Mouse (Mus musculus): ENCODE results near the gene Gm1043. TPM values are rescaled to one million over a fixed set of nuclear protein-coding genes. Genes with fewer than 3 reads are reported as not detected.

Gene Gm1043
- polyA plus RNA-seq, 1 experiment = not detected

GRCm38 (mm10) chr5:37215276-37215675, 130.1 kb downstream of the Gm1043 start:
- H3K4me3 ChIP-seq (ENCODE audit: insufficient read depth, poor library complexity, severe bottlenecking) = no peak overlapping the region
- H3K79me3 ChIP-seq (ENCODE audit: low read depth) = no peaks in the 10 kb centered on the region
- H3K27me3 ChIP-seq (ENCODE audit: control insufficient read depth, insufficient read depth, insufficient read length) = peaks cover 16% of the 10 kb centered on the region
- no peak for TF ChIP-seq CTCF (IDR thresholded peaks at IDR 0.05; ENCODE audit: control insufficient read depth, insufficient read depth, insufficient read length)
- TF ChIP-seq MYOD1 (IDR thresholded peaks at IDR 0.05; ENCODE audit: control insufficient read depth, insufficient read length, low read depth) = no peak
- TF ChIP-seq MYOG (IDR thresholded peaks at IDR 0.05; ENCODE audit: control insufficient read depth, extremely low read depth, insufficient read length) = no peak
- TF ChIP-seq FOSL1 (IDR thresholded peaks at IDR 0.05; ENCODE audit: insufficient read depth, low read length, poor library complexity, severe bottlenecking) = no peak
- no peak for TF ChIP-seq USF1 (IDR thresholded peaks at IDR 0.05; ENCODE audit: low read depth)
- TF ChIP-seq CEBPB (IDR thresholded peaks at IDR 0.05; ENCODE audit: low read depth) = no peak
- no peaks in the 10 kb centered on the region for H3K79me2 ChIP-seq (ENCODE audit: control insufficient read depth, insufficient read depth)
- H3ac ChIP-seq (ENCODE audit: control insufficient read depth, insufficient read length, low read depth) = no peak overlapping the region
- no peaks in the 10 kb centered on the region for H3K36me3 ChIP-seq (ENCODE audit: control insufficient read depth, insufficient read depth)

DNA sequence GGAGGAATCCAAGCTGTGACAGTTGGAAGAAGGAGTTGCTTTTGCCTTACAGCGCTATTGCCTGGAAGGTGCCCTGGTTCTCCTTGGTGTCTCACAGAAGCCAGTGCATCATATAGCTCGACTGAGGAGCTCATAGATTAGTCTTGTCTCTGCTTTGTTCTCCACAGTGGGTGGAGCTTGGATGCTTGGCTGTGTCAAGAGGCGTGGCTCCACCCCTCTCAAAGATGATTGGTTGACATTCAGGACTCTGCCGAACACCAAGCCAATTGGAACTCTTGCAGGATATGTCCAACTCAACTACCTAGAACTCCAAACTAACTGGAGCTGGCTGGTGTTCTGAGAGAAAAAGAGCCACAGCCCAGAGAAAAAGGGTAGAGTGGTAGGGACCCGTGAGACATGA, 134.4 kb downstream of the Gm1043 start:
- TF ChIP-seq MYOG (IDR thresholded peaks at IDR 0.05; ENCODE audit: control insufficient read depth, extremely low read depth, insufficient read length) (no peak), USF1 (IDR thresholded peaks at IDR 0.05; ENCODE audit: low read depth) (no peak), FOSL1 (IDR thresholded peaks at IDR 0.05; ENCODE audit: insufficient read depth, low read length, poor library complexity, severe bottlenecking) (no peak), MYOD1 (IDR thresholded peaks at IDR 0.05; ENCODE audit: control insufficient read depth, insufficient read length, low read depth) (no peak), MAX (IDR thresholded peaks at IDR 0.05) (no peak), CEBPB (IDR thresholded peaks at IDR 0.05; ENCODE audit: low read depth) (no peak), CTCF (IDR thresholded peaks at IDR 0.05; ENCODE audit: control insufficient read depth, insufficient read depth, insufficient read length) (no peak)
- H3ac ChIP-seq (ENCODE audit: control insufficient read depth, insufficient read length, low read depth) = no peak overlapping the region
- H3K79me2 ChIP-seq (ENCODE audit: control insufficient read depth, insufficient read depth) = no peaks in the 10 kb centered on the region
- no peaks in the 10 kb centered on the region for H3K36me3 ChIP-seq (ENCODE audit: control insufficient read depth, insufficient read depth)
- H3K27me3 ChIP-seq (ENCODE audit: control insufficient read depth, insufficient read depth, insufficient read length) = peaks cover 17% of the 10 kb centered on the region
- H3K4me3 ChIP-seq (ENCODE audit: insufficient read depth, poor library complexity, severe bottlenecking) = no peak overlapping the region
- H3K79me3 ChIP-seq (ENCODE audit: low read depth) = no peaks in the 10 kb centered on the region

GRCm38 (mm10) chr5:37220575-37220974, 135.4 kb downstream of the Gm1043 start:
- peaks cover 17% of the 10 kb centered on the region for H3K27me3 ChIP-seq (ENCODE audit: control insufficient read depth, insufficient read depth, insufficient read length)
- TF ChIP-seq CEBPB (IDR thresholded peaks at IDR 0.05; ENCODE audit: low read depth) (no peak), FOSL1 (IDR thresholded peaks at IDR 0.05; ENCODE audit: insufficient read depth, low read length, poor library complexity, severe bottlenecking) (no peak), MYOG (IDR thresholded peaks at IDR 0.05; ENCODE audit: control insufficient read depth, extremely low read depth, insufficient read length) (no peak), USF1 (IDR thresholded peaks at IDR 0.05; ENCODE audit: low read depth) (no peak), MAX (IDR thresholded peaks at IDR 0.05) (no peak)
- no peak overlapping the region for H3ac ChIP-seq (ENCODE audit: control insufficient read depth, insufficient read length, low read depth)
- no peaks in the 10 kb centered on the region for H3K79me3 ChIP-seq (ENCODE audit: low read depth)
- no peaks in the 10 kb centered on the region for H3K36me3 ChIP-seq (ENCODE audit: control insufficient read depth, insufficient read depth)
- H3K79me2 ChIP-seq (ENCODE audit: control insufficient read depth, insufficient read depth) = no peaks in the 10 kb centered on the region
- H3K4me3 ChIP-seq (ENCODE audit: insufficient read depth, poor library complexity, severe bottlenecking) = no peak overlapping the region

- Histone ChIP-seq H3K27me3 (ENCODE audit: control insufficient read depth, insufficient read depth, insufficient read length) (peaks cover 17% of the 10 kb centered on the region), H3K79me2 (ENCODE audit: control insufficient read depth, insufficient read depth) (no peaks in the 10 kb centered on the region), H3ac (ENCODE audit: control insufficient read depth, insufficient read length, low read depth) (no peak overlapping the region), H3K79me3 (ENCODE audit: low read depth) (no peaks in the 10 kb centered on the region), H3K36me3 (ENCODE audit: control insufficient read depth, insufficient read depth) (no peaks in the 10 kb centered on the region), H3K4me3 (ENCODE audit: insufficient read depth, poor library complexity, severe bottlenecking) (no peak overlapping the region)
- no peak for TF ChIP-seq CTCF (IDR thresholded peaks at IDR 0.05; ENCODE audit: control insufficient read depth, insufficient read depth, insufficient read length)
- TF ChIP-seq USF1 (IDR thresholded peaks at IDR 0.05; ENCODE audit: low read depth) = no peak
- no peak for TF ChIP-seq MYOD1 (IDR thresholded peaks at IDR 0.05; ENCODE audit: control insufficient read depth, insufficient read length, low read depth)
- TF ChIP-seq MYOG (IDR thresholded peaks at IDR 0.05; ENCODE audit: control insufficient read depth, extremely low read depth, insufficient read length) = no peak
- TF ChIP-seq CEBPB (IDR thresholded peaks at IDR 0.05; ENCODE audit: low read depth) = no peak
- no peak for TF ChIP-seq MAX (IDR thresholded peaks at IDR 0.05)
- TF ChIP-seq FOSL1 (IDR thresholded peaks at IDR 0.05; ENCODE audit: insufficient read depth, low read length, poor library complexity, severe bottlenecking) = no peak
These were observed 136.4 kb downstream of the Gm1043 start for GRCm38 (mm10) chr5:37221563-37221962.

DNA sequence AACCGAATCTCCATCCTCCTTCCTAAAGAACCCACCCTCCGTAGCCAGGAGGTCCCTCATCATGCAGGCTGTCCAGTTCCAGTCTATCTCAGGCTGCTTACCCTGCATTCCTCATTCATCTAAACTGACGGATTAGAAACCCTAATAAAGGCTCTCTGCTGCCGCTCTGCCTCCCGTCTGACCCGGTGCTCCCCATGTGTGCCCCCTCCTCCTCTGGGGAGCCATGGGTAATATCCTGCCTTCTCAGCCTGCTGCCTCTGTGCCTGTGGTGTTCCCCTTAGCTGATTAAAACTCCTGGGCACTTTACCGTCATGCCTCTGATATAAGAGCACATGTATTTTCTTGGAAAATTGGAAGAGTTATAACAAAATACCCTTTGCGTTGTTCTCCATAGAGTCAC, 137.1 kb downstream of the Gm1043 start:
- Histone ChIP-seq H3ac (ENCODE audit: control insufficient read depth, insufficient read length, low read depth) (no peak overlapping the region), H3K79me3 (ENCODE audit: low read depth) (no peaks in the 10 kb centered on the region), H3K79me2 (ENCODE audit: control insufficient read depth, insufficient read depth) (no peaks in the 10 kb centered on the region), H3K4me3 (ENCODE audit: insufficient read depth, poor library complexity, severe bottlenecking) (no peak overlapping the region), H3K36me3 (ENCODE audit: control insufficient read depth, insufficient read depth) (no peaks in the 10 kb centered on the region), H3K27me3 (ENCODE audit: control insufficient read depth, insufficient read depth, insufficient read length) (peaks cover 17% of the 10 kb centered on the region)
- TF ChIP-seq FOSL1 (IDR thresholded peaks at IDR 0.05; ENCODE audit: insufficient read depth, low read length, poor library complexity, severe bottlenecking) (no peak), CTCF (IDR thresholded peaks at IDR 0.05; ENCODE audit: control insufficient read depth, insufficient read depth, insufficient read length) (no peak), USF1 (IDR thresholded peaks at IDR 0.05; ENCODE audit: low read depth) (no peak), MYOG (IDR thresholded peaks at IDR 0.05; ENCODE audit: control insufficient read depth, extremely low read depth, insufficient read length) (no peak), CEBPB (IDR thresholded peaks at IDR 0.05; ENCODE audit: low read depth) (no peak), MAX (IDR thresholded peaks at IDR 0.05) (no peak), MYOD1 (IDR thresholded peaks at IDR 0.05; ENCODE audit: control insufficient read depth, insufficient read length, low read depth) (no peak)

DNA sequence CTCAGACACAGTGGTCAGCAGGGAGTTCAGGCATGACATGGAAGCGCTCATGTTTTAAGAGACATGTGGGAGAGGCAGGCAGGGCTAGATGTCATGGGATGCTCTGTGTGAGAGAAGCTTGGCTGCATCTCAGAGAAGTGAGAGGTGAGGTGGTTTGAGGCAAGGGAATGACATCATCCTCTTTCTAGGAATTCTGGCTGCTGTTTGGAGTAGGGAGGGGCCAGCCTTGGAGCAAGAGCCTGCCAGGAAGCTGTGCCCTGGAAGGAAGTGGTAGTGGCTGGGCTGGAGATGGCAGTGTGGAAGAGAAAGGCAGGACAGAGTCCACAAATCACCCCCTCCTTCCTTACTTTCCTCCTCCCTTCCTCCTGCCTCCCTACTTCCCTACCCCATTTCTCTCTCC, 140.5 kb downstream of the Gm1043 start:
- Histone ChIP-seq H3K36me3 (ENCODE audit: control insufficient read depth, insufficient read depth) (no peaks in the 10 kb centered on the region), H3K79me3 (ENCODE audit: low read depth) (no peaks in the 10 kb centered on the region)

More for the DNA sequence above, 140.5 kb downstream of the Gm1043 start:
- Histone ChIP-seq H3K4me3 (ENCODE audit: insufficient read depth, poor library complexity, severe bottlenecking) (no peak overlapping the region), H3ac (ENCODE audit: control insufficient read depth, insufficient read length, low read depth) (no peak overlapping the region), H3K27me3 (ENCODE audit: control insufficient read depth, insufficient read depth, insufficient read length) (peaks cover 7% of the 10 kb centered on the region), H3K79me2 (ENCODE audit: control insufficient read depth, insufficient read depth) (no peaks in the 10 kb centered on the region)
- no peak for TF ChIP-seq MAX (IDR thresholded peaks at IDR 0.05)
- TF ChIP-seq USF1 (IDR thresholded peaks at IDR 0.05; ENCODE audit: low read depth) = no peak
- no peak for TF ChIP-seq FOSL1 (IDR thresholded peaks at IDR 0.05; ENCODE audit: insufficient read depth, low read length, poor library complexity, severe bottlenecking)
- no peak for TF ChIP-seq MYOD1 (IDR thresholded peaks at IDR 0.05; ENCODE audit: control insufficient read depth, insufficient read length, low read depth)
- no peak for TF ChIP-seq CEBPB (IDR thresholded peaks at IDR 0.05; ENCODE audit: low read depth)
- no peak for TF ChIP-seq MYOG (IDR thresholded peaks at IDR 0.05; ENCODE audit: control insufficient read depth, extremely low read depth, insufficient read length)
- no peak for TF ChIP-seq CTCF (IDR thresholded peaks at IDR 0.05; ENCODE audit: control insufficient read depth, insufficient read depth, insufficient read length)

Measured in C2C12 (cell line).